Mouse (Mus musculus) stomach, postnatal 0 days (tissue): ENCODE measurements around the gene 1700001O22Rik. TPM values are rescaled to one million over a fixed set of nuclear protein-coding genes. Genes with fewer than 3 reads are reported as not detected.
A peak's percentile ranks its signal among the peaks of the same experiment; 100 is the strongest.

Source experiments
- ATAC-seq: fragments of 200-750 bp; cut with Nextera tagmentation; 2 replicates; pipeline ENCODE4 v1.8.0; 2017; ENCODE audit not compliant: low FRiP score, low TSS enrichment
- DNase-seq: peaks from one replicate; pipeline ENCODE4 v3.0.0-alpha.2; 2016; ENCODE audit warnings: low spot score
- H3K27ac ChIP-seq: fragments of 300-500 bp; sonication (generic); replicated peaks from 2 replicates; pipeline ENCODE4 v1.5.1; 2014; ENCODE audit warnings: mild to moderate bottlenecking, control low read depth
- H3K27me3 ChIP-seq: fragments of 300-500 bp; sonication (generic); 2 replicates; pipeline ENCODE4 v1.6.1; 2014; ENCODE audit warnings: low read length; ENCODE audit not compliant: control insufficient read depth, insufficient read depth
- H3K36me3 ChIP-seq: fragments of 300-500 bp; sonication (generic); 2 replicates; pipeline ENCODE4 v1.6.1; 2014; ENCODE audit warnings: low read length, mixed read lengths; ENCODE audit not compliant: control insufficient read depth, insufficient read depth
- H3K4me1 ChIP-seq: fragments of 300-500 bp; sonication (generic); replicated peaks from 2 replicates; pipeline ENCODE4 v1.6.1; 2014; ENCODE audit warnings: antibody characterized with exemption; ENCODE audit not compliant: control insufficient read depth, insufficient read depth
- H3K4me2 ChIP-seq: fragments of 300-500 bp; sonication (generic); replicated peaks from 2 replicates; pipeline ENCODE4 v1.6.1; 2014; ENCODE audit warnings: low read depth, mild to moderate bottlenecking, control low read depth, moderate library complexity
- H3K4me3 ChIP-seq: fragments of 300-500 bp; sonication (generic); 2 replicates; pipeline ENCODE4 v1.5.1; 2014; ENCODE audit warnings: low read depth, low read length, control low read depth
- H3K9ac ChIP-seq: fragments of 300-500 bp; sonication (generic); 2 replicates; pipeline ENCODE4 v1.6.1; 2014; ENCODE audit warnings: mild to moderate bottlenecking, low read length, control low read depth, mixed read lengths
- H3K9me3 ChIP-seq: fragments of 300-500 bp; sonication (generic); 2 replicates; pipeline ENCODE4 v1.6.1; 2016; ENCODE audit warnings: low read length; ENCODE audit not compliant: control insufficient read depth
- CTCF ChIP-seq: IDR thresholded peaks from 2 replicates; pipeline ENCODE4 v1.5.1; 2016; ENCODE audit warnings: antibody characterized with exemption, low read depth, mild to moderate bottlenecking, moderate library complexity
- EP300 ChIP-seq: optimal IDR thresholded peaks from 2 replicates; pipeline ENCODE3; 2016; ENCODE audit warnings: antibody characterized with exemption
- WGBS: fragments of 180-500 bp; shearing (Covaris S2); extraction: QIAGEN DNeasy Blood & Tissue Kit; methylation state at CpG from one replicate; pipeline ENCODE4 v1.1.7; 2014; 5-methylcytosine and 5-hydroxymethylcytosine counted together
- polyA plus RNA-seq: library from polyadenylated mRNA; unstranded; fragments of >200 nt; fragmentation: Nextera tagmentation; extraction: Ambion mirVana; gene quantifications from 2 replicates; pipeline ENCODE4 v1.2.1, GENCODE M21; 2015

1700001O22Rik gene
- polyA plus RNA-seq, 1 experiment from 2014 or later: 2.0 TPM

- Histone ChIP-seq H3K36me3 (no peaks in the 10 kb centered on the region), H3K4me3 (peak overlapping the region; percentile 48), H3K27me3 (no peaks in the 10 kb centered on the region; the same call in 1 of the 2 replicates), H3K4me1 (peaks cover 5% of the 10 kb centered on the region), H3K9me3 (no peaks in the 10 kb centered on the region), H3K9ac (no peak overlapping the region), H3K4me2 (peak overlapping the region; percentile 90), H3K27ac (no peak overlapping the region)
- 0 out of 2 replicates have a peak, but pooled peaks have one; percentile 0 for ATAC-seq
- TF ChIP-seq CTCF: no peak
- no peak for TF ChIP-seq EP300
- WGBS: 41% methylated on average over 7 of the region's 7 CpGs
- DNase-seq: no peak
Measured at GRCm38 (mm10) chr2:30800671-30801066, 2.8 kb downstream of the 1700001O22Rik start.

- no peak overlapping the region for H3K4me3 ChIP-seq
- TF ChIP-seq CTCF (no peak), EP300 (no peak)
- peaks cover 5% of the 10 kb centered on the region for H3K4me1 ChIP-seq
- H3K9ac ChIP-seq: no peak overlapping the region
- H3K27me3 ChIP-seq: no peaks in the 10 kb centered on the region; the same call in 1 of the 2 replicates
- WGBS: 72% methylated on average over 3 of the region's 3 CpGs
- no peaks in the 10 kb centered on the region for H3K36me3 ChIP-seq
- no peak overlapping the region for H3K27ac ChIP-seq
- no peak overlapping the region for H3K4me2 ChIP-seq
- H3K9me3 ChIP-seq: no peaks in the 10 kb centered on the region
- ATAC-seq (no peak), DNase-seq (no peak)
Measured at GRCm38 (mm10) chr2:30799456-30799855, 4.0 kb downstream of the 1700001O22Rik start.

GRCm38 (mm10) chr2:30796382-30796781, 7.1 kb downstream of the 1700001O22Rik start:
- ATAC-seq (peak; percentile 46; the same call in 1 of the 2 replicates), DNase-seq (peak; percentile 74)
- Histone ChIP-seq H3K4me3 (no peak overlapping the region), H3K9ac (no peak overlapping the region), H3K27me3 (no peaks in the 10 kb centered on the region; the same call in 1 of the 2 replicates), H3K27ac (0 out of 2 replicates have a peak overlapping the region, but pooled peaks have one; percentile 13), H3K9me3 (no peaks in the 10 kb centered on the region), H3K4me1 (peaks cover 5% of the 10 kb centered on the region), H3K4me2 (peak overlapping the region; percentile 21), H3K36me3 (no peaks in the 10 kb centered on the region)
- 8% methylated on average over 11 of the region's 11 CpGs for WGBS
- TF ChIP-seq CTCF (no peak; the same call in 1 of the 2 replicates), EP300 (no peak)

- 71% methylated on average over 5 of the region's 5 CpGs for WGBS
- H3K27ac ChIP-seq: 0 out of 2 replicates have a peak overlapping the region, but pooled peaks have one; percentile 13
- H3K36me3 ChIP-seq: no peaks in the 10 kb centered on the region
- ATAC-seq: no peak
- no peaks in the 10 kb centered on the region; the same call in 1 of the 2 replicates for H3K27me3 ChIP-seq
- no peaks in the 10 kb centered on the region for H3K9me3 ChIP-seq
- H3K4me1 ChIP-seq: peaks cover 5% of the 10 kb centered on the region; the same call in 1 of the 2 replicates
- no peak for DNase-seq
- no peak overlapping the region for H3K4me3 ChIP-seq
- H3K9ac ChIP-seq: no peak overlapping the region
- TF ChIP-seq CTCF: no peak
- no peak for TF ChIP-seq EP300
- H3K4me2 ChIP-seq: peak overlapping the region; percentile 21; the same call in 1 of the 2 replicates
Measured at GRCm38 (mm10) chr2:30795889-30796275, 7.6 kb downstream of the 1700001O22Rik start.

GRCm38 (mm10) chr2:30795271-30795888, 8.1 kb downstream of the 1700001O22Rik start:
- DNase-seq (no peak), ATAC-seq (0 out of 2 replicates have a peak, but pooled peaks have one; percentile 1)
- WGBS: 80% methylated on average over 7 of the region's 7 CpGs
- TF ChIP-seq EP300 (no peak), CTCF (no peak)
- no peaks in the 10 kb centered on the region for H3K36me3 ChIP-seq
- no peaks in the 10 kb centered on the region for H3K9me3 ChIP-seq
- H3K27ac ChIP-seq: no peak overlapping the region
- H3K4me3 ChIP-seq: peak overlapping the region; percentile 34; the same call in 1 of the 2 replicates
- peak overlapping the region; percentile 50; the same call in 1 of the 2 replicates for H3K9ac ChIP-seq
- peaks cover 5% of the 10 kb centered on the region; the same call in 1 of the 2 replicates for H3K4me1 ChIP-seq
- H3K4me2 ChIP-seq: peak overlapping the region; percentile 62
- no peaks in the 10 kb centered on the region; the same call in 1 of the 2 replicates for H3K27me3 ChIP-seq
